Mouse (Mus musculus) heart, embryonic 13.5 days (tissue): Measurements from ENCODE around the gene Zfp14. TPM values are rescaled to one million over a fixed set of nuclear protein-coding genes. Genes with fewer than 3 reads are reported as not detected.

Experiments used
- ATAC-seq: fragments of 200-750 bp; cut with Nextera tagmentation; 2 replicates; pipeline ENCODE4 v1.8.0; 2017; ENCODE audit warnings: moderate TSS enrichment; ENCODE audit not compliant: insufficient number of reproducible peaks, low FRiP score, low TSS enrichment; ENCODE audit errors: extremely low read depth
- H3K27ac ChIP-seq: fragments of 300-500 bp; sonication (generic); replicated peaks from 2 replicates; pipeline ENCODE4 v1.5.1; 2015; ENCODE audit warnings: moderate library complexity, mild to moderate bottlenecking, inconsistent platforms
- H3K27me3 ChIP-seq: fragments of 300-500 bp; sonication (generic); replicated peaks from 2 replicates; pipeline ENCODE4 v1.6.1; 2015; ENCODE audit warnings: mild to moderate bottlenecking, inconsistent platforms
- H3K36me3 ChIP-seq: fragments of 300-500 bp; sonication (generic); 2 replicates; pipeline ENCODE4 v1.6.1; 2015; ENCODE audit warnings: mild to moderate bottlenecking, inconsistent platforms
- H3K4me1 ChIP-seq: fragments of 300-500 bp; sonication (generic); 2 replicates; pipeline ENCODE4 v1.6.1; 2015; ENCODE audit warnings: inconsistent platforms
- H3K4me2 ChIP-seq: fragments of 300-500 bp; sonication (generic); 2 replicates; pipeline ENCODE4 v1.6.1; 2015; ENCODE audit warnings: inconsistent platforms, mild to moderate bottlenecking, moderate library complexity
- H3K4me3 ChIP-seq: fragments of 300-500 bp; sonication (generic); 2 replicates; pipeline ENCODE4 v1.5.1; 2015; ENCODE audit warnings: moderate library complexity, mild to moderate bottlenecking, inconsistent platforms
- H3K9ac ChIP-seq: fragments of 300-500 bp; sonication (generic); 2 replicates; pipeline ENCODE4 v1.6.1; 2015; ENCODE audit warnings: inconsistent platforms, mild to moderate bottlenecking, moderate library complexity
- H3K9me3 ChIP-seq: fragments of 300-500 bp; sonication (generic); 2 replicates; pipeline ENCODE4 v1.6.1; 2016; ENCODE audit warnings: inconsistent platforms
- WGBS: fragments of 180-500 bp; shearing (Covaris S2); methylation state at CpG from one replicate; pipeline ENCODE4 v1.1.7; 2015; ENCODE audit warnings: mixed read lengths; 5-methylcytosine and 5-hydroxymethylcytosine counted together
- polyA plus RNA-seq: library from polyadenylated mRNA; unstranded; fragments of >200 nt; fragmentation: Nextera tagmentation; extraction: Ambion mirVana; gene quantifications from 2 replicates; pipeline ENCODE4 v1.2.1, GENCODE M21; 2015

The Zfp14 gene
- polyA plus RNA-seq, 1 experiment from 2014 or later: 2.5 TPM

DNA sequence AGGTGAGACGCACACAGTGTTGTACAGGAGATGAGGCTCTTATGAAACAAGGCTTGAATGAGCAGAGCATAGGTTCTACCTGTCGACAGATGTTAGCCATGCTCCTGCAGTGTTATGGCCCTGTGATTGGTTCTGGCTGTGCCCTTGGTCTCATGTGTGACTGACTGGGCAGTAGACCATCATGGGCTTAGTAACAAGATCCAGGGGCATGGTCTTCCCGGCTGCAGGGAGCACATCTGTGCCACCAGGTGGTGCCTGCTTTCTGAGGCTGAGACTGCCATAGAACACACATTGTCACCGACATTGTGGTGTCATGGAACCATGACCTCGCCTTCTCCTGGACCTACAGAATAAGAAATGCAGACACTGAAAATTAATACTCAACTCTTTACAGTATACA lies 25.8 kb downstream of the Zfp14 start:
- Histone ChIP-seq H3K9ac (no peak overlapping the region), H3K36me3 (peaks cover 82% of the 10 kb centered on the region), H3K4me2 (no peak overlapping the region), H3K27ac (no peak overlapping the region), H3K4me1 (no peaks in the 10 kb centered on the region), H3K27me3 (no peaks in the 10 kb centered on the region), H3K4me3 (no peak overlapping the region), H3K9me3 (no peaks in the 10 kb centered on the region)
- 73% methylated on average over 5 of the region's 5 CpGs for WGBS
- ATAC-seq: no peak

DNA sequence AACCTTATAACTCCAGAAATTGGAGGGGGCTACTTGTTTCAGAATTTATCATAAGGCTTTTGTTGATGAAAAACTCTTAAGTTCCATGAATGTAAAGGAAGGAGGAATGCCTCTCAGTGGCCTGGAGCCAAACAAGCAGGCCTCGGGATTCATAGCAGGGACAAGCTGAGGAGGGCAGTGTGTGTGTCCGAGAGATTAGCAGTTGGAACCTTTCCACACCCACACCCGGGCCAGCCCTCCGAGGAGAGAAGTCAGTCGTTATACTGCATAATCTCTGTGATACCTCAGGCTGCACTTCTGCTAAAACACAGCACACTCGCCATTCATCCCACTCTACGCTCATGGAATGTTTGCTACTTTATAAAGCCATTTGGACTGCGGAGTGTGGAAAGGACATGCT lies 27.4 kb downstream of the Zfp14 start:
- ATAC-seq: no peak
- 54% methylated on average over 8 of the region's 8 CpGs for WGBS
- Histone ChIP-seq H3K4me2 (no peak overlapping the region), H3K4me3 (no peak overlapping the region), H3K36me3 (peaks cover 97% of the 10 kb centered on the region), H3K4me1 (no peaks in the 10 kb centered on the region), H3K27ac (no peak overlapping the region), H3K27me3 (no peaks in the 10 kb centered on the region), H3K9ac (no peak overlapping the region), H3K9me3 (no peaks in the 10 kb centered on the region)

DNA sequence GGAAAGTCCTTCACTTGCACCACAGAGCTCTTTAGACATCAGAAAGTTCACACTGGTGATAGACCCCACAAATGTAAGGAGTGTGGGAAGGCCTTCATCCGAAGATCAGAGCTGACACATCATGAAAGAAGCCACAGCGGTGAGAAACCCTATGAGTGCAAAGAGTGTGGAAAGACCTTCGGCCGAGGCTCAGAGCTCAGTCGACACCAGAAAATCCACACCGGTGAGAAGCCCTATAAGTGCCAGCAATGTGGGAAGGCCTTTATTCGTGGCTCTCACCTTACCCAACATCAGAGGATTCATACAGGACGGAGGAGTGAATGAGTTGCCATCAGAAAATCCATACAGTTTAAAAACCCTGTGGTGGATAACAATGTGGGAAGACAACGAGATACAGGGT lies 27.9 kb downstream of the Zfp14 start:
- 92% methylated on average over 9 of the region's 9 CpGs for WGBS
- no peaks in the 10 kb centered on the region for H3K27me3 ChIP-seq
- no peak overlapping the region for H3K9ac ChIP-seq
- no peaks in the 10 kb centered on the region for H3K9me3 ChIP-seq
- no peak overlapping the region for H3K4me2 ChIP-seq
- H3K4me3 ChIP-seq: no peak overlapping the region
- no peak overlapping the region for H3K27ac ChIP-seq
- no peak for ATAC-seq
- H3K36me3 ChIP-seq: peaks cover 97% of the 10 kb centered on the region
- H3K4me1 ChIP-seq: no peaks in the 10 kb centered on the region

DNA sequence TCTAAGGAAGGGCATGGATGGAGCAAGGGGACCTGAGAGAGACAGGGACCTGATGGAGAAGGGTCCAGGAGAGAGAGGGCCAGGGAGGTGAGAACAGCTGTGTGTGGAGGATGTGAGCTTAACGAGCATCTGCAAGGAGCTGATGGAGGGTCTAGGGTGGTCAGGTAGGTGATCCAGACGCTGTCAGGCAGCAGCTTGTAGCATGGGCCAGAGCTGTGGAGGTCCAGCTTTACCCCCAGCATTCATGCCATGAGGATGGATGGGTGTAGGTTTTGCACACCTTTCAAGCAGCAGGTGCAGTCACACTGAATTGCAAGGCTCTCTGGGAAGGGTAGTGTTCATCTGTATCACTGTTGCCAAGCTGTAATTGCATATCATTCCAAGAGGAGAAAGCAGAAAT lies 31.6 kb downstream of the Zfp14 start:
- H3K4me2 ChIP-seq: no peak overlapping the region
- 92% methylated on average over 2 of the region's 2 CpGs for WGBS
- no peaks in the 10 kb centered on the region for H3K27me3 ChIP-seq
- no peak overlapping the region for H3K27ac ChIP-seq
- no peak for ATAC-seq
- H3K9ac ChIP-seq: no peak overlapping the region
- H3K9me3 ChIP-seq: no peaks in the 10 kb centered on the region
- H3K4me3 ChIP-seq: no peak overlapping the region
- peaks cover 98% of the 10 kb centered on the region for H3K36me3 ChIP-seq
- H3K4me1 ChIP-seq: no peaks in the 10 kb centered on the region

DNA sequence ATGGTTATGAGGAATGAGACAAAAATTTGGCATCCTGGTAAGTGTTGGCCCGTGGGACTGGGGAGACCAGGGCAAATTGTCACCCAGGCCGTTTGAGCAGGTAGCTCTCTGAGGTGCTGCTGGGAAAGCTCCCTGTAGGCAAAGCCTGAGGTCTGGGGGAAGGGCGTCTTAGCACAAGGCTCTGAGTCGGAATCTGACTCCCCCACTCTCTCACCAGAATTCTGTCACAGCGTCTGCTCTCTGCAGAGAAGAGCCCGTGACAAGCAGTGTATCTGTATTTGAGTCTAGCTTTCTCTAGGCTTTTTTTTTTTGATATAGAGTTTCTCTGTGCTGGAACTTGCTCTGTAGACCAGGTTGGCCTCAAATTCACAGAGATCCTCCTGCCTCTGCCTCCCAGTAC lies 34.0 kb downstream of the Zfp14 start:
- H3K9ac ChIP-seq: no peak overlapping the region
- no peaks in the 10 kb centered on the region for H3K9me3 ChIP-seq
- H3K36me3 ChIP-seq: peaks cover 90% of the 10 kb centered on the region
- H3K4me3 ChIP-seq: no peak overlapping the region
- no peaks in the 10 kb centered on the region for H3K4me1 ChIP-seq
- H3K4me2 ChIP-seq: no peak overlapping the region
- no peak overlapping the region for H3K27ac ChIP-seq
- no peaks in the 10 kb centered on the region for H3K27me3 ChIP-seq
- ATAC-seq: no peak
- WGBS: 94% methylated on average over 6 of the region's 6 CpGs

DNA sequence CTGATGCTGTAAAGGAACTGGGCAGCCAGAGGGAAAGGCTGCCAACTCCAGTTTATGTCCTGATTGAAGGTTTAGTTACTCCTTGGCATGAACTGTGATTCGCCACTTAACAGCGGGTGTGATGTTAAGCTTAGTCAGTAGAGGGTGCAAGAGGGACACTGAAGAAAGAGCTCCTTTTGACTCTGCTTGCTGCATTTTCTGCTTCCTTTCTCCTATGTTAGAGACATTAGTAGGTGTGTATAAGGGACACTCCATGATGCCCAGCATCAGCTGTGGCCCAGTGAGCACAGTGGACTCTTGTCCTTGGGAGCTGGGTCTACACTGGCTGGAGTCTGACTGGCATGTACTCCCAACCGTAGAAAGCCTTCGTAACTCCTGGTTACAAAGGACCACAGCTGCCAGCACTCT lies 38.2 kb downstream of the Zfp14 start:
- Histone ChIP-seq H3K9me3 (no peaks in the 10 kb centered on the region), H3K27me3 (no peaks in the 10 kb centered on the region), H3K4me3 (no peak overlapping the region), H3K4me1 (no peaks in the 10 kb centered on the region), H3K27ac (no peak overlapping the region), H3K4me2 (no peak overlapping the region), H3K9ac (no peak overlapping the region), H3K36me3 (peaks cover 86% of the 10 kb centered on the region)
- 82% methylated on average over 4 of the region's 4 CpGs for WGBS
- ATAC-seq: no peak

DNA sequence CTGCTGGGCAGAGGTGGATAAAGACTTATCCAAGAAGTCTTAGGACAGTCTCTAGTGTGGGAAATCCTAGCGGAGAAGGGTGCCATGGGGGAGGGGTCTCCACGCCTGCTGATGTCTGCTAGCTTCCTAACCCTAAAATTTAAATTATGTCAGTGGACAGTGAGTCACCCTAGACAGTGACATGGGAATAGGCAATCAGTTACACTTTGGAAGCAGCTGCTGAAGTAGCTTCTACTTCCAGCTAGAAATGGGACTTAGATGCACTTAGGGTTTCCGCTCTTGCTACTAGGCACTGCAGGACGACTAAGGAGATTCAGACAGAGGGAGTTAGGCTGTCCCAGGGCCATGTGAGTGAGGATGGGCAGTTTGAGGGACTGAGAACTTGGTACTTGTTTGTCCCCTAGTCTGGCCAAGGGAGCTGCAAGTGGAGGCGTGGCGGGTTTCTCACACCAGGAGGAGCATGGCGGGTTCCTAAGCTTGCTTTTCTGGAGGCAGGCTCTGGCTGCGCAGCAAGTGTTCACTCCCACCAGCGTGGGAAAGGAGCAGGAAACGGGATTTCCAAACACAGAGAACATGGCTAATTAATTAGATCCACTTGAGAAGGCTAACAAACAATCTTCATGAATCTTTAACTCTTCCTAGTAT lies 40.5 kb downstream of the Zfp14 start:
- H3K9ac ChIP-seq: no peak overlapping the region
- no peaks in the 10 kb centered on the region for H3K27me3 ChIP-seq
- peaks cover 86% of the 10 kb centered on the region for H3K36me3 ChIP-seq
- H3K27ac ChIP-seq: no peak overlapping the region
- H3K4me1 ChIP-seq: no peaks in the 10 kb centered on the region
- H3K4me2 ChIP-seq: no peak overlapping the region
- H3K4me3 ChIP-seq: no peak overlapping the region
- WGBS: 82% methylated on average over 10 of the region's 10 CpGs
- ATAC-seq: no peak
- no peaks in the 10 kb centered on the region for H3K9me3 ChIP-seq

DNA sequence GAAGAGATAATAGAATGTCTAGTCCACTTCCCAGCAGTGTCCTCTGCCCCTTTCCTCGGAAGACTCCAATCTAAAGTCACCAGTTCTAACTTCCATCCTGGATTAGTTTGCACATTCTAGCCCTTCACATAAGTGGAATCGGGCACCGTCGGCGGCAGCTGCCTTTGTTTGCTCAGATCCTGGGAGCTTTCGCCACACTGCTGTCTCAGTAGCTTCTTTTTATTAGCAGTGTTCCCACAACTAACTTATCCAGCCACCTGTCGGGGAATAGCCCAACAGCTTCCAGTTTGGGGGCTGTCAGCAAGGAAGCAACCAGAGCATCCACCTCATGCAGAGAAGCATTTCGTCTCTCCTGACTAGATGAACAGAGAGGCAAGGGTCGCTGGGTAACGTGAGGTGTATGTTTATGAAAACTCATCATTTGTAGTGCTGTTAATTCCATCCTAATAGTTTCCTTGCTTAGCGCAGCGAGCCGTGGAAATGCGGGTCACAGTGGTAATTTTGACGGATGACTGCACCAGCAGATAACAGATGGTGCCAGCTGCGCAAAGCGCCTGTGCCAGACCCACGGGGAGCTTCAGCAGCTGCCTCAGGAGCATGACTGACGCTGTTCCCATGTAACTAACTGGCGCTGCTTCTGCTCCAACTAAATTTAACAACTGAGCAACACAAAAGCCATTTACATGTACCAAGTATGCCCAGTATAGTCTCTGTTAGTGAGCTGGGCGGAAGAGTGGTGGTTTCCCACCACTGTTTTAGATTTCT lies 41.7 kb downstream of the Zfp14 start:
- Histone ChIP-seq H3K27me3 (no peaks in the 10 kb centered on the region), H3K9me3 (no peaks in the 10 kb centered on the region), H3K4me3 (no peak overlapping the region), H3K4me1 (no peaks in the 10 kb centered on the region), H3K27ac (no peak overlapping the region), H3K4me2 (no peak overlapping the region), H3K9ac (no peak overlapping the region), H3K36me3 (peaks cover 86% of the 10 kb centered on the region)
- no peak for ATAC-seq
- WGBS: 83% methylated on average over 21 of the region's 21 CpGs

DNA sequence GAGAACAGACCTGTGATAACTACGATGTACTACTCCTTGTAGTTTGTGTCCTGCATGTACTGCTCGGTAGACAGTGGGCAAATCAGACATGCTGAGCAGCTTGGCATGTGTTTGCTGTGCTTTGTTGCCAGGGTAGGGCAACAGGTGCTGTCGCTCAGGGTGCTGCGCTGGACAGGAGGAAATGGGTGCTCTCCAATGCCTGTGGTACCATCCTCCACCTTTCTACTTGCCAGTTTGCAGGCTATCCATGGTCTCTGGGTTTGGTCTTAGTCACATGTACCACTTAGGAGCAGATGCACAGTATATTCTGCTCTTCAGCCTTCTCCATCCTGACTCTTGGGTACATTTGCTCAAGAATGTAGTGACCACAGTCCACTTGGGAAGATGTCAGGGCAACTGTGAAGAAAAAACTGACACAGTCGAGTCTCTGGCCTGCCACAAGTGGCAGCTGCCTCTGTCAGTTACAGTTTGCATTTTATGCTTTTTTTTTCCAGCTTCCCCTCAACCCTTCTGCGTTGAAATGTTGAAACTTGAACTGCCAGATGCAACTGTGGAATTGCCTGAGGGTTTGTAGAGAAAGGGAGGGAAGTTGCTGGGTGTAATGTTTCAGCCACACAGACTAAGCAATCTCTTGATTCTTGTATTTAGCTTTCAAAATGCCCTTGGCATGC lies 43.0 kb downstream of the Zfp14 start:
- Histone ChIP-seq H3K4me1 (no peaks in the 10 kb centered on the region), H3K36me3 (peaks cover 86% of the 10 kb centered on the region), H3K9me3 (no peaks in the 10 kb centered on the region), H3K4me3 (no peak overlapping the region), H3K27ac (no peak overlapping the region), H3K9ac (no peak overlapping the region), H3K4me2 (no peak overlapping the region), H3K27me3 (no peaks in the 10 kb centered on the region)
- WGBS: 76% methylated on average over 6 of the region's 6 CpGs
- ATAC-seq: no peak

DNA sequence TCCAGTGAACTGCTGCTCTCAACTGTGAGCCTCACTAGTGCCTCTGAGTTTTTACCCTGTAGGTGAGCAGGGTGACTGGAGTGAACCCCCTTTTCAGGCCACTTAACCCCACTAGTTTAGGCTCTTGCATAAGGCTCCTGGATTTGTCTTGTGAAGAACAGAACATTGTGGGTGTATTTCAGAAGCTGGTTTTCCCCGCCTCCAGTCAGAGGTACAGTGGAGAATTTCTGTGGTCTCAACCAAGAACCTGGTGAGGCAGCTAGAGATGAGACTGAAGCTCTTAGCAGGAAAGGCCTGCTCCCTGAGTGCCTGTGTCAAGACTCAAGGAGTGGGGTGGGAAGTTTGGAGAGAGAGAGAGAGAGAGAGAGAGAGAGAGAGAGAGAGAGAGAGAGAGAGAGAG lies 43.6 kb downstream of the Zfp14 start:
- no peak for ATAC-seq
- WGBS: 81% methylated on average over 1 of the region's 1 CpGs
- Histone ChIP-seq H3K4me1 (no peaks in the 10 kb centered on the region), H3K9ac (no peak overlapping the region), H3K27me3 (no peaks in the 10 kb centered on the region), H3K27ac (no peak overlapping the region), H3K36me3 (peaks cover 90% of the 10 kb centered on the region), H3K9me3 (no peaks in the 10 kb centered on the region), H3K4me2 (no peak overlapping the region), H3K4me3 (no peak overlapping the region)

DNA sequence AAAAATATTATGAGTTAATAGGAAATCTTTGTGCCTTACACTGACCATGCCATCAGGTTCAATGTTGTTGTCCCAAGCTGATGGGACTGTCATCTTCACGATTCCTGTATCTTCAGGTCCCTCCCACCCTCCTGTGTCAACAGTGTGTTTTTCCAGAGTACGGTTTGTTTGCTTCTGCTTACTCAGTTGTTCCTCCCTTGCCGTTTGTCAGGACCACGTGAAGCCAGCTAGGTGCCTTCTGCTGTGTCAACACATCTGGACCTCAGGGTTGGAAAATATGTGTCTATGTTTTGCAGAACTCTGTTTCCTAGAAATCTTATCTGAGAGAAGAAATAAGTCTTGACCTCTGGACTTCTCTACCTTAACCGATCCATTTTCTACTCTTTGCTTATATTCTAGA lies 50.6 kb downstream of the Zfp14 start:
- no peak overlapping the region for H3K9ac ChIP-seq
- H3K27ac ChIP-seq: no peak overlapping the region
- H3K27me3 ChIP-seq: no peaks in the 10 kb centered on the region
- peaks cover 96% of the 10 kb centered on the region for H3K36me3 ChIP-seq
- no peak overlapping the region for H3K4me3 ChIP-seq
- no peaks in the 10 kb centered on the region for H3K9me3 ChIP-seq
- no peak for ATAC-seq
- 73% methylated on average over 5 of the region's 5 CpGs for WGBS
- H3K4me1 ChIP-seq: peaks cover 17% of the 10 kb centered on the region
- no peak overlapping the region for H3K4me2 ChIP-seq
